Mouse (Mus musculus): Measurements from ENCODE around the gene Tmem190. TPM values are rescaled to one million over a fixed set of nuclear protein-coding genes. Genes with fewer than 3 reads are reported as not detected.

The Tmem190 gene
- polyA plus RNA-seq, 1 experiment, result not detected

- Histone ChIP-seq H3K4me2 (ENCODE audit: low read depth) (no peak overlapping the region), H3K4me3 (no peak overlapping the region)
- TF ChIP-seq USF1 (IDR thresholded peaks at IDR 0.05; ENCODE audit: low read depth) (no peak), TCF3 (IDR thresholded peaks at IDR 0.05; ENCODE audit: insufficient read length, low read depth) (no peak), E2F4 (IDR thresholded peaks at IDR 0.05; ENCODE audit: insufficient read depth) (no peak), POLR2AphosphoS2 (IDR thresholded peaks at IDR 0.05; ENCODE audit: insufficient read length, low read depth) (no peak), MYOD1 (IDR thresholded peaks at IDR 0.05; ENCODE audit: control insufficient read depth in 1 of 3, insufficient read length in 2 of 3, low read depth in 2 of 3) (no peak), MAX (IDR thresholded peaks at IDR 0.05; ENCODE audit: low read depth) (no peak), POLR2A (IDR thresholded peaks at IDR 0.05; ENCODE audit: insufficient read length, low read depth) (no peak), CEBPB (IDR thresholded peaks at IDR 0.05; ENCODE audit: insufficient read depth, poor library complexity, severe bottlenecking) (no peak), MYOG (IDR thresholded peaks at IDR 0.05; ENCODE audit: control insufficient read depth in 1 of 3, insufficient read depth in 1 of 3, insufficient read length in 2 of 3, low read depth in 2 of 3) (no peak), SRF (IDR thresholded peaks at IDR 0.05; ENCODE audit: control insufficient read depth, insufficient read length, low read depth) (no peak), TCF12 (IDR thresholded peaks at IDR 0.05; ENCODE audit: insufficient read depth, poor library complexity, severe bottlenecking) (no peak), REST (IDR thresholded peaks at IDR 0.05; ENCODE audit: insufficient read depth, insufficient read length) (no peak)
Observed at GRCm38 (mm10) chr7:4749169-4749568, 33.6 kb upstream of the Tmem190 start.

DNA sequence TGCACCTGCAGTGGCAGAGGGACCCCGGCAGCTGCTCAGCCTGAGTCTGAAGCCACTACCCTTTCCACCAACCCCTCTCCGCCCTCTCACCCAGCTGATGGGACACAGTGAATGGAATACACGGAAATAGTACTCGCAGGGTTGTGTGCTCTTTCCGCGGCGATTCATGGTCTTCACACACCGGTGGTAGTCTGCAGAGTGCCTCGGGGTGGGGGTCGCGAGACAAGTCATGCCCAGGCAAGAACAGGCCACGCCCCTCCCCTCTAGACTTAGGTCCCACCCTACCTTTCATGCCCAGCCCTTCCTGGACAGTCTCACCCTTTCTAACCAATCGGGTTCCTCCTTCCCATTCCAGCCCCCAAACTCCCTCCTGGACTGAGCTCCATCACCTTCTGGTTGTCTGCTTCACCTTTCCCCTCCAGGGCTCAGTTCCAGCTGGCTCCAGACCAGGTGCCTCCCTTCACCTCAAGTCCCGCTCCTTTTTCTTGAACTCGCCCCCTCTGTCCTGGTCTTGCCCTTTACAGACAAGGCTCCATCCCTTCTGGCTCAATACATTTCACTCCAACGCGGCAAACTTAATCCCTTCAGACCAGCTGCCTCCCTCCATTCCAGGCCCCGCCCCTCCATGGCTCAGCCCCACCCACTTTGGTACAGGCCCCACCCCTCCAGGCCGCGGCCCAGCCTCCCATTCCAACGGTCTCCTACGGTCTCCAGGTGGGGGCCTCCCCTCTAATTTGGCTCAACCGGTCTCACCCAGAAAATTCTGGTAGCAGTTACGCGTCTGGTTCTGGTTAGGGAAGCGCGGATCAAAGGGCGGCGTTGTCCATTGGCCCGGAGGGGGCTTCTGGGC is 30.5 kb upstream of the Tmem190 start:
- Histone ChIP-seq H3K36me3 (ENCODE audit: control insufficient read depth, insufficient read depth) (no peaks in the 10 kb centered on the region), H3ac (ENCODE audit: control insufficient read depth, insufficient read length) (no peak overlapping the region), H3K4me2 (ENCODE audit: low read depth) (no peak overlapping the region), H3K27me3 (ENCODE audit: control insufficient read depth, insufficient read depth, insufficient read length) (no peaks in the 10 kb centered on the region), H3K79me2 (ENCODE audit: control insufficient read depth, insufficient read depth) (no peaks in the 10 kb centered on the region), H3K4me3 (no peak overlapping the region)
- TF ChIP-seq TCF12 (IDR thresholded peaks at IDR 0.05; ENCODE audit: insufficient read depth, poor library complexity, severe bottlenecking) (no peak), POLR2AphosphoS2 (IDR thresholded peaks at IDR 0.05; ENCODE audit: insufficient read length, low read depth) (no peak), CEBPB (IDR thresholded peaks at IDR 0.05; ENCODE audit: insufficient read depth, poor library complexity, severe bottlenecking) (no peak), MYOD1 (IDR thresholded peaks at IDR 0.05; ENCODE audit: control insufficient read depth in 1 of 3, insufficient read length in 2 of 3, low read depth in 2 of 3) (no peak), POLR2A (IDR thresholded peaks at IDR 0.05; ENCODE audit: insufficient read length, low read depth) (no peak), E2F4 (IDR thresholded peaks at IDR 0.05; ENCODE audit: insufficient read depth) (no peak), USF1 (IDR thresholded peaks at IDR 0.05; ENCODE audit: low read depth) (no peak), REST (IDR thresholded peaks at IDR 0.05; ENCODE audit: insufficient read depth, insufficient read length) (no peak), MAX (IDR thresholded peaks at IDR 0.05; ENCODE audit: low read depth) (no peak), TCF3 (IDR thresholded peaks at IDR 0.05; ENCODE audit: insufficient read length, low read depth) (no peak), SRF (IDR thresholded peaks at IDR 0.05; ENCODE audit: control insufficient read depth, insufficient read length, low read depth) (no peak), MYOG (IDR thresholded peaks at IDR 0.05; ENCODE audit: control insufficient read depth in 1 of 3, insufficient read depth in 1 of 3, insufficient read length in 2 of 3, low read depth in 2 of 3) (no peak)

More at GRCm38 (mm10) chr7:4749169-4749568, 33.6 kb upstream of the Tmem190 start:
- Histone ChIP-seq H3K27me3 (ENCODE audit: control insufficient read depth, insufficient read depth, insufficient read length) (no peaks in the 10 kb centered on the region), H3K79me2 (ENCODE audit: control insufficient read depth, insufficient read depth) (no peaks in the 10 kb centered on the region), H3ac (ENCODE audit: control insufficient read depth, insufficient read length) (no peak overlapping the region), H3K36me3 (ENCODE audit: control insufficient read depth, insufficient read depth) (no peaks in the 10 kb centered on the region)

DNA sequence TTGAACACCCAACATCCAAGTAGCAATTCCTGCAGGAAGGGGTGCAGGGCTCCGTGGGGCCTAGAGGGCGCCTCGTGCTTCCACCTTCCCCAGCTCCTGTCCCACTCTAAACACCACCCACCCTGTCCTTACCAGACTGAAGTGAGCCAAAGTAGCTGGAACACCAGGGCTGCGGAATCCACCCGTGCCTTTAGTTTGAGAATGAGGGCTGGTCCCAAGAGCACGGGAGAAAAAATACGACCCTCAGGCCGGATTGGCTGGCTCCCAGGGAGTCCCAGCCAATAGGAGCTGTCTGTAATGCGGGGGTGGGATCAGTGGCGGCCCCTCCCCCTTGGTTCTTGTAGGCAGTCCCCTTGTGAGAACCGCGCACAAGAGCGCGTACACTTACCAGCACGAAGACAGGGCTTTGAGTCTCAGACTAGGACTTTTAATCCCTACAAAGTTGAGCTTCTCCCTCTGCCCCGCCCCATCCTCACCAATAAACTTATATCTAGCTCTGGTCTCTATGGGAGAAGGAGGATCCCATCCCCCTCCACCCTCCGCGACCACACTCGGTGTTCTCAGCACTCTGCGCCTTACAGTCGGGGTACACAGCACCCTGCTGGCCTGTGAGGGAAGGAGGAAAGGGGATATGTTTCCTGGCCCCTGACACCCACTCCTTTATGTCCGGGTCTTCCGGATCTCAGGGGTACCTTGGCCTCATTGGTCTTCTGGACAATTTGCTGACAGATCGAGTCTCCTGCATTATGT is 29.7 kb upstream of the Tmem190 start, which contains the start of gene Cox6b2:
Gene Cox6b2, minus strand, starts transcription at position 274 of the 750 bp plus-strand sequence.
- H3K79me2 ChIP-seq (ENCODE audit: control insufficient read depth, insufficient read depth), result no peaks in the 10 kb centered on the region
- H3K36me3 ChIP-seq (ENCODE audit: control insufficient read depth, insufficient read depth), result no peaks in the 10 kb centered on the region
- H3K4me2 ChIP-seq (ENCODE audit: low read depth), result no peak within 1 kb of the TSS

DNA sequence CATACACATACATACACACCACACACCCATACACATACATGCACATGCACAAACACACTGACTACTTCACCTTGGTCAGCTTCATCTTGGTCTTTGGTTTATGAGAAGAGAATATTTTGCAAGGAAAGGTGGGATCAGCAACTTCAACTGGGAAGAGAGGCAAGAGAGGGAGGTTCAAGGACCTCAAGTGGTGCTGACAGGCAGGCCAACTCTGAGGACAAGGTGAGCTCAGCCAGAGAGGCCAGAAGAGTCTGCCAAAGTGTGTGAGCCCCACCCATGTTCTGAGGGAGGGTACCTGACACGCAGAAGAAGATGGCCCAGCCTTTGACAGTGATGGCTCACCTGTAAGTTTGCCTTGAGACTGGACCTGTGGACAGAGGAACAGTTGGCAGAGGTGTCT is 23.1 kb upstream of the Tmem190 start:
- Histone ChIP-seq H3K27me3 (ENCODE audit: control insufficient read depth, insufficient read depth, insufficient read length) (no peaks in the 10 kb centered on the region), H3K79me2 (ENCODE audit: control insufficient read depth, insufficient read depth) (no peaks in the 10 kb centered on the region), H3K4me2 (ENCODE audit: low read depth) (no peak overlapping the region), H3ac (ENCODE audit: control insufficient read depth, insufficient read length) (no peak overlapping the region), H3K4me3 (no peak overlapping the region), H3K36me3 (ENCODE audit: control insufficient read depth, insufficient read depth) (no peaks in the 10 kb centered on the region)
- no peak for TF ChIP-seq SRF (IDR thresholded peaks at IDR 0.05; ENCODE audit: control insufficient read depth, insufficient read length, low read depth)

More for the DNA sequence above, 29.7 kb upstream of the Tmem190 start, which contains the start of gene Cox6b2:
- Histone ChIP-seq H3K4me3 (no peak within 1 kb of the TSS), H3ac (ENCODE audit: control insufficient read depth, insufficient read length) (no peak within 1 kb of the TSS), H3K27me3 (ENCODE audit: control insufficient read depth, insufficient read depth, insufficient read length) (no peaks in the 10 kb centered on the region)
- no peak for TF ChIP-seq REST (IDR thresholded peaks at IDR 0.05; ENCODE audit: insufficient read depth, insufficient read length)
- TF ChIP-seq USF1 (IDR thresholded peaks at IDR 0.05; ENCODE audit: low read depth), result no peak
- TF ChIP-seq POLR2A (IDR thresholded peaks at IDR 0.05; ENCODE audit: insufficient read length, low read depth), result no peak
- TF ChIP-seq CEBPB (IDR thresholded peaks at IDR 0.05; ENCODE audit: insufficient read depth, poor library complexity, severe bottlenecking), result no peak
- TF ChIP-seq TCF3 (IDR thresholded peaks at IDR 0.05; ENCODE audit: insufficient read length, low read depth), result no peak
- TF ChIP-seq SRF (IDR thresholded peaks at IDR 0.05; ENCODE audit: control insufficient read depth, insufficient read length, low read depth), result no peak
- TF ChIP-seq MYOG (IDR thresholded peaks at IDR 0.05; ENCODE audit: control insufficient read depth in 1 of 3, insufficient read depth in 1 of 3, insufficient read length in 2 of 3, low read depth in 2 of 3), result no peak
- no peak for TF ChIP-seq MAX (IDR thresholded peaks at IDR 0.05; ENCODE audit: low read depth)
- no peak for TF ChIP-seq POLR2AphosphoS2 (IDR thresholded peaks at IDR 0.05; ENCODE audit: insufficient read length, low read depth)
- no peak for TF ChIP-seq MYOD1 (IDR thresholded peaks at IDR 0.05; ENCODE audit: control insufficient read depth in 1 of 3, insufficient read length in 2 of 3, low read depth in 2 of 3)
- no peak for TF ChIP-seq TCF12 (IDR thresholded peaks at IDR 0.05; ENCODE audit: insufficient read depth, poor library complexity, severe bottlenecking)
